Mouse (Mus musculus): ENCODE data around the gene Atoh7. TPM values are rescaled to one million over a fixed set of nuclear protein-coding genes. Genes with fewer than 3 reads are reported as not detected.
A peak's percentile ranks its signal among the peaks of the same experiment; 100 is the strongest.

Atoh7 gene
- polyA plus RNA-seq, 1 experiment from 2014 or later = 0.29 TPM

DNA sequence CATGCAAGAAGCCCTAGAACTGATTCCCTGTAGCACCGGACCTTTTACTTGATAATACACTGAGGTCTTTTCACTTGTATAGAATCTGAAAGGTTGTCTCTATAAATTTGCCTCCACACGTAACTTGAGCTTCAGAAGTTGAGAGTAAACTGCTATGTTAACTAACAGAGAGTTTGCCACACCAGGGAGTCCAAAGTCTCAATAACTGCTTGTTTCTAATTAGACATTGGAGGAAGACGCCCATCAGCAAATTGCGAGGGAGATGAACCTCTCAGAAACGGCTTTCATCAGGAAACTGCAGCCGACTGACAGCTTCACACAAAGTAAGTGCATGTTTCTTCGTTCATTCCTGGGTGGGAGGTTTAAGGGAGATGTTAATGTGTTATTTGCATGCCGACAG, 33.9 kb upstream of the Atoh7 start:
- no peak for DNase-seq (ENCODE audit: low spot score)
- H3K9me3 ChIP-seq = no peaks in the 10 kb centered on the region
- 59% methylated on average over 8 of the region's 8 CpGs for WGBS
- 0 out of 2 replicates have a peak, but pooled peaks cover 2% of the 10 kb centered on the region for H3K4me1 ChIP-seq
- H3K27me3 ChIP-seq (replicated peaks; ENCODE audit: low read depth, poor library complexity, severe bottlenecking) = no peaks in the 10 kb centered on the region
- H3K36me3 ChIP-seq (replicated peaks) = no peaks in the 10 kb centered on the region
- H3K4me3 ChIP-seq = no peak overlapping the region
- H3K27ac ChIP-seq (replicated peaks) = no peak overlapping the region

DNA sequence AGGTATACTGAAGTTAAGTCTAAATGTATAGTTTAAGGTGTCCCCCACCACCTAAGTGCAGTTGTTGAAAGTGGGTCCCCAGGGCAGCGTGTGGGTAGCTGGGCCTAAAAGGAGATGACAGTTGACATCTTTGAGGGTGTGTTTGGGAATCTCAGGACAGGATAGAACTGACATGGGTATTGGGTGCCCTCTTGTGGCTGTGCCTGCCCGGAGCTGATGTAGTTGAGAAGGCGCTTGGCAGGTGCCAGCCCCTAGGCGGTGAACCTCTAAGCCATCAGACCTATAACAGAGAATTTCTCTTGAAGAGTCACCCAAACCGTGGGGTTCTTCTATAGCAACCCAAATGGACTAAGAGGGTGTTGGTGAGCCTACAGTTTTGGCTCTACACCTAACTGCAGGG, 33.5 kb upstream of the Atoh7 start:
- no peaks in the 10 kb centered on the region for H3K36me3 ChIP-seq (replicated peaks)
- 0 out of 2 replicates have a peak, but pooled peaks cover 2% of the 10 kb centered on the region for H3K4me1 ChIP-seq
- H3K27me3 ChIP-seq (replicated peaks; ENCODE audit: low read depth, poor library complexity, severe bottlenecking) = no peaks in the 10 kb centered on the region
- H3K4me3 ChIP-seq = no peak overlapping the region
- WGBS = 10% methylated on average over 5 of the region's 5 CpGs
- H3K27ac ChIP-seq (replicated peaks) = no peak overlapping the region
- peak; percentile 83 for DNase-seq (ENCODE audit: low spot score)
- H3K9me3 ChIP-seq = no peaks in the 10 kb centered on the region

DNA sequence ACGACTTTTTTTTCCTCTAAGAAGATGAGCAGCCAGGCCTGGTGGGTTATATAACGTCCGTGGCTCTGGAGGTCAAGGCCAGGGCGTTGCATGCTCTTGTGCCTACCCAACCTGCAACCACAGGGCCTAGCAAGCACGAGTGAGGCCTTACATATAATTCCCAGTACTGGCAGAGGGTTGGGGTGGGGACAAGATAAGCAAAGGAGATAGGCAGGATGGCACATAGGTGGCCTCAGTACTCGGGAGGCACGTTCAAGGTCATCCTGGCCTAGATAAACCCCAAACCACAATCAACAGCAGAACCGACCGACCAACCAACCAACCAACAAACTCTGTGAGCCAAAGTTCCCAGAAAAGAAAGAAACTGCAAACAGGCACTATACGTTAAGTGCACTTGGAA, 13.1 kb upstream of the Atoh7 start:
- H3K4me1 ChIP-seq = peaks cover 20% of the 10 kb centered on the region
- H3K4me3 ChIP-seq = no peak overlapping the region
- peaks cover 26% of the 10 kb centered on the region for H3K27me3 ChIP-seq (replicated peaks; ENCODE audit: low read depth, poor library complexity, severe bottlenecking)
- no peaks in the 10 kb centered on the region for H3K9me3 ChIP-seq
- DNase-seq (ENCODE audit: low spot score) = no peak
- WGBS = 85% methylated on average over 10 of the region's 10 CpGs
- H3K36me3 ChIP-seq (replicated peaks) = no peaks in the 10 kb centered on the region
- no peak overlapping the region for H3K27ac ChIP-seq (replicated peaks)

DNA sequence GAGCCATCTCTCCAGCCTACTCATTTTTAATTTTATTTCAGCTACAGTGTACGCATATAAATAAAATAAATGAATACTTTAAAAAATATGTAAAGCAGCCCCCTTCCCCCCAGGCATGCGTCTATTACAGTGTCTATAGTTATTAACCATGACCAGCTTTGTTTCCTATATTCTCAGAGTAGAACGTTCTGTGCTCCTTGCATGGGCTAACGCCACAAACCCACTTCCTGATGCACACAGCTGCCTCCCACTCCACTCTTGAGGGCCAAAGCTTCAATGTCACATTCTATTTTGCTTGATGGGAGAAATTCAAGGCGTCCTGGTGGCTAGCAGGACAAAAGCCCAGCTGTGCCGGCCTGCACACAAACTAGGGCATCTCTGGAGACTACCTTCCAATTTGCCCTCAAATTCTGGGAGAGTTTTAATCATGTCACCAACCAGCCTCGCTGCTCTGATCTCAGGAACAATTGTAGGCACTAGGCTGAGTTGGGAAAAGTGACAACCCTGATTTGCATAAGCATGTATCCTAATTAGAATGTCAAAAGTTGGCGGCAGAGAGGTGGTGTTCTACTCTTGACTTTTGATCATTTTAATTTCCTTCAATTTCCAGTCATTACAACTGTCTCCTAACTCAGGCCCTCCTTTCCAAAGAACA, 10.2 kb upstream of the Atoh7 start:
- peaks cover 15% of the 10 kb centered on the region for H3K4me1 ChIP-seq
- peak; percentile 21 for DNase-seq (ENCODE audit: low spot score)
- H3K4me3 ChIP-seq = peak overlapping the region; percentile 55
- WGBS = 29% methylated on average over 8 of the region's 8 CpGs
- H3K27me3 ChIP-seq (replicated peaks; ENCODE audit: low read depth, poor library complexity, severe bottlenecking) = peaks cover 26% of the 10 kb centered on the region
- no peaks in the 10 kb centered on the region for H3K36me3 ChIP-seq (replicated peaks)
- H3K9me3 ChIP-seq = no peaks in the 10 kb centered on the region
- peak overlapping the region; percentile 41 for H3K27ac ChIP-seq (replicated peaks)

DNA sequence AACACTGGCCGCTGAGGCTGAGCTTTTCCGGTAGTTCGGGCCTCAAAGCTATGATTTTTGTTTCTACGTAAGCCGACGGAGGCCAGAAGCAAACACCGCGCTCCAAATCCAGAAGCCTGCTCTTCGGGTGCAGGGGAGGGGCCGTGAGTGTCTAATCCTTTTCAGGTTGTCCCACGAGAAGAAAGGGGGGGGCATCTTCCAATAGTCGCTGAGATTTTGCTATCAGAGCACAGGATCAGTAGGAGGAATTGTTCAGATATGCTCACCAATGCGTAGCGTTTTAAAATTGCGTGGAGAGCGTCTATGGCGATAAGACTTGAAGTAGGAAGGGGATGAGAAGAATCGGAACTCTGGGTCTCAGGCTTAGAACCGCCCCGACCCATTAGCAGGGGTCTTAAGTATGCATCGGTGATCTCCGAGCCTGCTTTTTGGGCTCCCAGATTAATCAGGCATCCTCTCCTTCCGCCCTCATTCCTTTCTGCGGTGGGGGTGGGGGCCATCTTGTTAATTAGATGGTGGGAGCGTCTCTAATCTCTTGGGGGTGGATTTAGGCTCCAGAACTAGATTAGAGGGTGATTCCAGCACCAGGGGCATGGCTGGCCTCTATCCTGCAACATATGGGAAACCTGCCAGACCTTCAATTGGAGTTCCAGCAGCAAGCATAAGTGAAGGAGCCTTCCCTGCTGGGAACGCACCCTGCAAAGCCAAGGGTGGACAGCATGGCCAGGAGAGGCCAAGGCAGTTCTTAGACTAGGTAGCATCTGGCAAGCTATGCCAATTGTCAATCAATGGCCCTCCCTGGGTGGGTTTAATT, 9.5 kb upstream of the Atoh7 start:
- Histone ChIP-seq H3K27ac (replicated peaks) (peak overlapping the region; percentile 41), H3K36me3 (replicated peaks) (no peaks in the 10 kb centered on the region), H3K27me3 (replicated peaks; ENCODE audit: low read depth, poor library complexity, severe bottlenecking) (peaks cover 26% of the 10 kb centered on the region), H3K9me3 (no peaks in the 10 kb centered on the region), H3K4me3 (peak overlapping the region; percentile 55), H3K4me1 (peaks cover 15% of the 10 kb centered on the region)
- WGBS = 4% methylated on average over 26 of the region's 26 CpGs
- peak; percentile 29 for DNase-seq (ENCODE audit: low spot score)

DNA sequence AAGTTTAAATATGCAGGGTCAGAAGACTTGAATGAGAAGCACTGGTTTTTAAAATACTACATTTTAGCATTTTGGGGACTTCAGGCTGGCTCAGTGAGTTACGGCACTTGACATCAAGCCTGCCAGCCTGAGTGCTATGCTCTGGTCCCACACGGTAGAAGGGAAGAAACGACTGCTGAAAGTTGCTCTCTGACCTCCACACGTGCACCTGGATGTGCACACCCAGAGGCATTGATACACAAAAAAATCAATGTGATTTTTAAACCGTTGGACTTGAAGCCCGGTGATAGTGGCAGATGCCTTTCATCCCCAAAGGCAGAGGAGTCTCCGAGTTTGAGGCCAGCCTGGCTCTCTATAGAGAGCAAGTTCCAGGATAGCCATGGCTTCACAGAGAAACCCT, 7.5 kb upstream of the Atoh7 start:
- H3K4me3 ChIP-seq = no peak overlapping the region
- 79% methylated on average over 7 of the region's 7 CpGs for WGBS
- H3K36me3 ChIP-seq (replicated peaks) = no peaks in the 10 kb centered on the region
- H3K27ac ChIP-seq (replicated peaks) = no peak overlapping the region
- no peaks in the 10 kb centered on the region for H3K9me3 ChIP-seq
- peaks cover 15% of the 10 kb centered on the region for H3K4me1 ChIP-seq
- peaks cover 26% of the 10 kb centered on the region for H3K27me3 ChIP-seq (replicated peaks; ENCODE audit: low read depth, poor library complexity, severe bottlenecking)
- DNase-seq (ENCODE audit: low spot score) = no peak

DNA sequence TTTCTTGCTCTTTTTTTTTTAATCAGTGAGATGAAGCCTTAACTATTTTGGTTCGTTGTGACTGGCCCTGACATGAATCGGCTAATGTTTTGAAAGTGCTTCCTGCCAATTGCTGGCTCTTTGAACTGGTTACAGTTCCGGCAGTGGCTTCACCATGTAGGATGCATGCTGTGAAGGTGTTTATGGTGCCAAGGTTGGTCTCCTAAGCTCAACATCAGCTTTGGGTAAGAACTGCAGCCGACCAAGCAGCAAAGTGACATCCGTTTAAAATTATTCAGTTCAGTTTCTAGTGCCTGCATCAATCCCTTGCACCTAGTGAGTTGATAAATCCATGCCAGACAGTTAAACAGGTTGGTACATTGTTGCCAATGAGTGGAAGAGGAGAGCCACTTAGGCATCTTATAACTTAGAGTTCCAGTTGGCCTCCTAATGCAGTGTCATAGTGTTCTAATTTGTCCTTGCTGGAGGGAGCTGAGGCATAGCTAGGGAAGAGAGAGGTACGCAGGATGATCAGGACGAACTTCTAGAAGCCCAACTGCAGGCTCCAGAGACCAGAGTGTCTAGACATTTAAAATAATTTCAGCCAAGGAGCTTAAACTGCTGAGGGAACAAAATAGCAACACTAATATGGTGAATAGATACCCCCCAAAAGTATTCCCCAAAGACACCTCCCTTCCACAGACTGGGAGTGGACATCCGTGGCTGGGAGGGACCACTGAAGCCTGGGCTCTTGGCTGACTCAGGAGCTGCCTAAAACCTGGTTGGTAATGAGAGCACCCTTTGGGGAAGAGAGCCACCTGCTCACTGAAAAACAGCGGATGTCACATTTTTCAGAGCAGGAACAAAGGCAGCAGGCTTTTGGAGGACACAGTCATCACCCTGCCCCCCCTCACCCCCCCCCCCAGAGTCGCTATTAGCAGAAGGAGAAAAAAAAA, 6.6 kb upstream of the Atoh7 start:
- H3K27me3 ChIP-seq (replicated peaks; ENCODE audit: low read depth, poor library complexity, severe bottlenecking) = peaks cover 34% of the 10 kb centered on the region
- no peaks in the 10 kb centered on the region for H3K36me3 ChIP-seq (replicated peaks)
- H3K4me1 ChIP-seq = peaks cover 15% of the 10 kb centered on the region
- no peak overlapping the region for H3K4me3 ChIP-seq
- H3K27ac ChIP-seq (replicated peaks) = no peak overlapping the region
- H3K9me3 ChIP-seq = no peaks in the 10 kb centered on the region
- 75% methylated on average over 10 of the region's 10 CpGs for WGBS
- no peak for DNase-seq (ENCODE audit: low spot score)

DNA sequence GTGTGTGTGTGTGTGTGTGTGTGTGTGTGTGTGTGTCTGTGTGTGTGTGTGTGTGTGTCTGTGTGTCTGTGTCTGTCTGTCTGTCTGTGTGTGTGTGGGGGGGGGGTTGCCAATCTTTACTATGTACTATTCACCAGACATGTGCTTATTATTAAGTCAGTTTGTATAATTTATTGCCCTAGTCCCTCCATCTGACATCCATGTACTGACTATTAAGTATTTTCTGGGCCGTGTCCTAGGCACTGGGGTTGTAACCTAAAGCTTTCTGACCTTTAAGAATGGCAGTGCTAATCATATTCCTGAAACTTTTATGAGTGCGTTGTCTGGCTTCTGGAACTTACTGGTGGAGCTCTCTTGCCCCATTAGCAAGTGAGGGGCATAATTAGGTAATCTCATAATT, 2.7 kb upstream of the Atoh7 start:
- H3K27ac ChIP-seq (replicated peaks) = no peak overlapping the region
- peaks cover 47% of the 10 kb centered on the region for H3K27me3 ChIP-seq (replicated peaks; ENCODE audit: low read depth, poor library complexity, severe bottlenecking)
- DNase-seq (ENCODE audit: low spot score) = no peak
- H3K4me1 ChIP-seq = peaks cover 12% of the 10 kb centered on the region
- H3K36me3 ChIP-seq (replicated peaks) = no peaks in the 10 kb centered on the region
- no peak overlapping the region for H3K4me3 ChIP-seq
- no peaks in the 10 kb centered on the region for H3K9me3 ChIP-seq
- WGBS = 63% methylated on average over 2 of the region's 2 CpGs

DNA sequence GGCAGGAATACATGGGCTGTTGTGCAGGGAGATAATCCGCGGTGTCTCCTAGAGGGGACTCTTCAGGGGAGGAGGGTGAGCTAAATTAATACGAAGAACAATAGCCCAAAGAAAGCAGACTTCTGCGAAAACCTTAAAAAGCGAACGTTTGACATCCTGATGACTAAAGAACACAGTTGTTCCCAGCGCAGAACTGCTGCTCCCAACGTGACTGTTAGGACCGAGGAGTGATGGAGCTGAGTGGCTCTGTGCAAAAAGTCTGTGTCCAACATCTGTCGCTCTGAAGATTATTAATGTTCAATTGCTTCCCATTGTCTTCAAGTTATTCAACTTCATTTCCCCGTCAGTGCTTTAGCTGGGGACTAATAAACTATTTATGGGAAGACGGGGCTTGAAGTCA, 1.3 kb upstream of the Atoh7 start:
- no peaks in the 10 kb centered on the region for H3K36me3 ChIP-seq (replicated peaks)
- DNase-seq (ENCODE audit: low spot score) = no peak

DNA sequence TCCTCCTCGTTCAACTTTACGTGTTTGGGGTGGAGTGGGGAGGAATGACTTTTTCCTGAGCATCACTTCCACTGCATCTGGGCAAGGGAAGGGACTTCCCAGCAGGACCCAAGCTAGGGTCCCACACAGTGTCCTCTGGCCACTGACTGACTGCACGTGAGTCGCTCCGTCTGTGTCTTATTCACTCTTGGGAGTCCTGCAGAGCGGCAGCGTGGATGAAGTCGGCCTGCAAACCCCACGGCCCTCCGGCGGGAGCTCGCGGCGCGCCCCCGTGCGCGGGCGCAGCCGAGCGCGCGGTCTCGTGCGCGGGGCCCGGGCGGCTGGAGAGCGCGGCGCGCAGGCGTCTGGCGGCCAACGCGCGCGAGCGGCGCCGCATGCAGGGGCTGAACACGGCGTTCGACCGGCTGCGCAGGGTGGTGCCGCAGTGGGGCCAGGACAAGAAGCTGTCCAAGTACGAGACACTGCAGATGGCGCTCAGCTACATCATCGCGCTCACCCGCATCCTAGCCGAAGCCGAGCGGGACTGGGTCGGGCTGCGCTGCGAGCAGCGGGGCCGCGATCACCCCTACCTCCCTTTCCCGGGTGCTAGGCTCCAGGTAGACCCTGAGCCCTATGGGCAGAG, 601 bp downstream of the Atoh7 start:
- no peaks in the 10 kb centered on the region for H3K36me3 ChIP-seq (replicated peaks)
- peak overlapping the region; percentile 67 for H3K4me3 ChIP-seq
- peaks cover 12% of the 10 kb centered on the region for H3K4me1 ChIP-seq
- H3K27ac ChIP-seq (replicated peaks) = peak overlapping the region; percentile 76
- WGBS = 2% methylated on average over 62 of the region's 62 CpGs
- no peaks in the 10 kb centered on the region for H3K9me3 ChIP-seq
- peaks cover 53% of the 10 kb centered on the region for H3K27me3 ChIP-seq (replicated peaks; ENCODE audit: low read depth, poor library complexity, severe bottlenecking)
- DNase-seq (ENCODE audit: low spot score) = peak; percentile 79

More for the DNA sequence above, 1.3 kb upstream of the Atoh7 start:
- H3K27ac ChIP-seq (replicated peaks) = no peak overlapping the region
- H3K9me3 ChIP-seq = no peaks in the 10 kb centered on the region
- H3K27me3 ChIP-seq (replicated peaks; ENCODE audit: low read depth, poor library complexity, severe bottlenecking) = peaks cover 53% of the 10 kb centered on the region
- H3K4me3 ChIP-seq = no peak overlapping the region
- peaks cover 12% of the 10 kb centered on the region for H3K4me1 ChIP-seq
- WGBS = 70% methylated on average over 12 of the region's 12 CpGs

DNA sequence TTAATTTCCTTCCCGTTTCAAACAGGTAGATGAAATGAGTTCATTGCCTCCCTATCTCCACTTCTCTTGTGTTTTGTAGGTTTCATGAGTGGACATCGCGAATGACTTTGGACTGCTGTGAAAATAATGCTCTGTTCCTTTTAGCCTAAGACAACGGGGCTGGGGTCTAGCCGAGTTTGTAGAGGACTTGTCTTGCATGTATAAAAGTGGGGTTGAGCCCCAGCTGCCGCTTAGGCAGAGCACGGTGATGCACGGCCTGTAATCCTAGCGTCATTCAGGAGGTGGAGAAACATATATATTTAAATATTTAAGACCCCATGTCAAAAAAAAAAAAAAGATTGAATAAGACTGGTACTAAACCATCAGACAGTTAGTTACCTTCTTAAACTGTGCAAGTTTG, 1.2 kb downstream of the Atoh7 start:
- no peak for DNase-seq (ENCODE audit: low spot score)
- Histone ChIP-seq H3K27me3 (replicated peaks; ENCODE audit: low read depth, poor library complexity, severe bottlenecking) (peaks cover 53% of the 10 kb centered on the region), H3K9me3 (no peaks in the 10 kb centered on the region), H3K4me3 (peak overlapping the region; percentile 67), H3K4me1 (peaks cover 12% of the 10 kb centered on the region), H3K36me3 (replicated peaks) (no peaks in the 10 kb centered on the region), H3K27ac (replicated peaks) (peak overlapping the region; percentile 76)
- 10% methylated on average over 9 of the region's 9 CpGs for WGBS

DNA sequence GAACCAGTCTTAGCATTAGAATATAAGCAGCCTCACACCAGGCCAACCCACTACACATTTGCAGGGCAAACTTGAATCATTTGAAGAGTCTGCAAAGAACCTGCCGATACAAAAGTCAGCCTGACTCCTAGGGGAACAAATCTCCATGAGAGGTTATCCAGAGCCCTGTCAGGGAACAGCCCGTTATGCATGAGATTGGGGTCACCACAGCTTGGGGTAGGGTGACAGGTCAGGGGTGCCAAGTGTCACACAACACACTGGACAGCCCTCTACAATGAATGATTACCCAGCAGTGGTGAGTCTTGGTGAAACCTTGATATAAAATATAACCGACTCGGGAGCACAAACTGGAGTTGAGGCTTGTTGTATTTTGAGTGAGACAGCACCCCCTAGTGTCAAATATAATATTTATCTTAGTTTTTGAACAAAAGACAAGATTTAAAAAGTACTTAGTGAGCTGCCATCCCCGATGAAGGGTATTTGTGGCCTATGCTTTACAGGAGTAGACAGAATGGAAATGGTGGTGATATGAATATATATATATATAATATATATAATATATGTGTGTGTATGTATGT, 13.7 kb downstream of the Atoh7 start:
- Histone ChIP-seq H3K4me1 (no peaks in the 10 kb centered on the region), H3K36me3 (replicated peaks) (no peaks in the 10 kb centered on the region), H3K27me3 (replicated peaks; ENCODE audit: low read depth, poor library complexity, severe bottlenecking) (no peaks in the 10 kb centered on the region), H3K27ac (replicated peaks) (no peak overlapping the region), H3K9me3 (peaks cover 5% of the 10 kb centered on the region; the same call in 1 of the 2 replicates), H3K4me3 (no peak overlapping the region)
- no peak for DNase-seq (ENCODE audit: low spot score)
- WGBS = 60% methylated on average over 5 of the region's 5 CpGs
